Mouse (Mus musculus) CH12.LX (cell line): ENCODE results near the gene Cxadr. TPM values are rescaled to one million over a fixed set of nuclear protein-coding genes. Genes with fewer than 3 reads are reported as not detected.

ENCODE experiments used
- DNase-seq: peaks from one replicate; pipeline ENCODE4 v3.0.0-alpha.2; 2013; ENCODE audit errors: extremely low read depth
- H3K27ac ChIP-seq: 2 replicates; pipeline ENCODE4 v1.5.1; 2012; ENCODE audit warnings: low read depth, mild to moderate bottlenecking, control low read depth, moderate library complexity; ENCODE audit not compliant: insufficient read depth
- H3K27me3 ChIP-seq: replicated peaks from 2 replicates; pipeline ENCODE3; 2012; ENCODE audit warnings: inconsistent platforms
- H3K36me3 ChIP-seq, 2 experiments: replicated peaks in 1 of 2; 2 replicates each; pipeline versions ENCODE3 to v1.6.1; 2012; ENCODE audit warnings: inconsistent platforms in 1 of 2, low read length in 1 of 2, mild to moderate bottlenecking in 1 of 2, mixed read lengths in 1 of 2, moderate library complexity in 1 of 2; ENCODE audit not compliant: control insufficient read depth in 1 of 2, insufficient read depth in 1 of 2
- H3K4me1 ChIP-seq, 2 experiments: 2 replicates each; pipeline ENCODE4 v1.6.1; 2012; ENCODE audit warnings: inconsistent platforms in 1 of 2, moderate library complexity in 1 of 2; ENCODE audit not compliant: insufficient read depth in 2 of 2, control insufficient read depth in 1 of 2
- H3K4me2 ChIP-seq: 2 replicates; pipeline ENCODE4 v1.6.1; 2012; ENCODE audit warnings: low read depth, mild to moderate bottlenecking, control low read depth; ENCODE audit not compliant: poor library complexity, insufficient read depth, severe bottlenecking
- H3K4me3 ChIP-seq, 3 experiments: fragments of 150-350 bp in 1 of 3; sonication (generic) in 1 of 3; replicated peaks in 1 of 3; 2 replicates each; pipeline versions ENCODE3 to v1.5.1; 2011 to 2012; ENCODE audit warnings: low read depth in 2 of 3, low read length in 2 of 3, mild to moderate bottlenecking in 2 of 3, moderate library complexity in 2 of 3, control low read depth in 1 of 3, improper control_type of control experiment in 1 of 3, inconsistent platforms in 1 of 3, mixed read lengths in 1 of 3; ENCODE audit not compliant: poor library complexity in 1 of 3
- H3K79me2 ChIP-seq: replicated peaks from 2 replicates; pipeline ENCODE4 v1.6.1; 2012; ENCODE audit warnings: mild to moderate bottlenecking, moderate library complexity; ENCODE audit not compliant: control insufficient read depth, poor library complexity, insufficient read depth, severe bottlenecking; ENCODE audit errors: extremely low read depth
- H3K9ac ChIP-seq: 2 replicates; pipeline ENCODE4 v1.6.1; 2012; ENCODE audit warnings: low read depth, mild to moderate bottlenecking, control low read depth, moderate library complexity; ENCODE audit not compliant: insufficient read depth
- H3K9me3 ChIP-seq: replicated peaks from 2 replicates; pipeline ENCODE3; 2012; ENCODE audit warnings: low read length, inconsistent platforms, mixed read lengths
- CTCF ChIP-seq, 2 experiments: IDR thresholded peaks in 1 of 2; conservative IDR thresholded peaks in 1 of 2; 2 replicates each; pipeline ENCODE4 v1.5.1; 2011 to 2012; ENCODE audit warnings: low read depth in 2 of 2, low read length in 2 of 2, improper control_type of control experiment in 1 of 2, inconsistent platforms in 1 of 2, mild to moderate bottlenecking in 1 of 2, moderate library complexity in 1 of 2
- HCFC1 ChIP-seq: IDR thresholded peaks from 2 replicates; pipeline ENCODE4 v1.6.1; 2012; ENCODE audit warnings: low read depth, mild to moderate bottlenecking, inconsistent platforms, low read length, improper control_type of control experiment
- IRF4 ChIP-seq: IDR thresholded peaks from 2 replicates; pipeline ENCODE4 v1.6.1; 2014; ENCODE audit warnings: low read depth, mild to moderate bottlenecking, inconsistent platforms, low read length, improper control_type of control experiment
- JUN ChIP-seq: IDR thresholded peaks from 2 replicates; pipeline ENCODE4 v1.6.1; 2011; ENCODE audit warnings: low read depth, mild to moderate bottlenecking, low read length, improper control_type of control experiment, moderate library complexity; ENCODE audit not compliant: insufficient read depth
- MAFK ChIP-seq: IDR thresholded peaks from 2 replicates; pipeline ENCODE4 v1.6.1; 2011; ENCODE audit warnings: low read length, improper control_type of control experiment; ENCODE audit not compliant: insufficient replicate concordance
- MAX ChIP-seq: IDR thresholded peaks from 2 replicates; pipeline ENCODE4 v1.6.1; 2011; ENCODE audit warnings: low read length, improper control_type of control experiment
- MEF2A ChIP-seq: IDR thresholded peaks from 2 replicates; pipeline ENCODE4 v1.6.1; 2014; ENCODE audit warnings: low read depth, mild to moderate bottlenecking, inconsistent platforms, low read length, improper control_type of control experiment, borderline replicate concordance
- NELFE ChIP-seq: IDR thresholded peaks from 2 replicates; pipeline ENCODE4 v1.6.1; 2011; ENCODE audit warnings: low read depth, low read length, improper control_type of control experiment
- PAX5 ChIP-seq: IDR thresholded peaks from 2 replicates; pipeline ENCODE4 v1.6.1; 2012; ENCODE audit warnings: low read length, inconsistent platforms, mixed read lengths
- RCOR1 ChIP-seq: conservative IDR thresholded peaks from 2 replicates; pipeline ENCODE4 v1.6.1; 2012; ENCODE audit warnings: low read depth, mild to moderate bottlenecking, inconsistent platforms, low read length, improper control_type of control experiment
- TCF12 ChIP-seq: IDR thresholded peaks from 2 replicates; pipeline ENCODE4 v1.6.1; 2014; ENCODE audit warnings: low read depth, mild to moderate bottlenecking, inconsistent platforms, low read length, improper control_type of control experiment
- UBTF ChIP-seq: IDR thresholded peaks from 2 replicates; pipeline ENCODE4 v1.6.1; 2012; ENCODE audit warnings: low read depth, mild to moderate bottlenecking, inconsistent platforms, low read length, improper control_type of control experiment, moderate library complexity
- USF2 ChIP-seq: conservative IDR thresholded peaks from 2 replicates; pipeline ENCODE4 v1.6.1; 2011; ENCODE audit warnings: low read depth, low read length, improper control_type of control experiment
- dilution Hi-C: fragments of 300-500 bp; cut with MboI; formaldehyde crosslinking; loops from 2 replicates; pipeline ENCODE4 v1.14.3; 2020; ENCODE audit warnings: low sequenced_read_pairs; ENCODE audit not compliant: extremely low pct_unique_long_range_greater_than_20kb, extremely low pct_ligation_motif_present
- in situ Hi-C: fragments of 300-500 bp; cut with MboI; formaldehyde crosslinking; loops from 3 replicates; pipeline ENCODE4 v1.14.3; 2019; ENCODE audit warnings: low sequenced_read_pairs, low pct_ligation_motif_present, low pct_unique_long_range_greater_than_20kb, mixed read lengths
- polyA plus RNA-seq: library from polyadenylated mRNA; unstranded; fragments of >175 nt; gene quantifications from 2 replicates; pipeline ENCODE4 v1.2.1, GENCODE M21; 2012; ENCODE audit warnings: low read depth; ENCODE audit not compliant: insufficient read length
- total RNA-seq, 2 experiments: library from RNA; depleted of rRNA; stranded (reverse); fragments of 300-350 nt in 1 of 2; fragments of >200 nt in 1 of 2; gene quantifications; 2 replicates each; pipeline ENCODE4 v1.2.3; 2012 to 2014

Gene Cxadr
- total and polyA plus RNA-seq, 3 experiments = 0.76 TPM; not detected in 2

DNA sequence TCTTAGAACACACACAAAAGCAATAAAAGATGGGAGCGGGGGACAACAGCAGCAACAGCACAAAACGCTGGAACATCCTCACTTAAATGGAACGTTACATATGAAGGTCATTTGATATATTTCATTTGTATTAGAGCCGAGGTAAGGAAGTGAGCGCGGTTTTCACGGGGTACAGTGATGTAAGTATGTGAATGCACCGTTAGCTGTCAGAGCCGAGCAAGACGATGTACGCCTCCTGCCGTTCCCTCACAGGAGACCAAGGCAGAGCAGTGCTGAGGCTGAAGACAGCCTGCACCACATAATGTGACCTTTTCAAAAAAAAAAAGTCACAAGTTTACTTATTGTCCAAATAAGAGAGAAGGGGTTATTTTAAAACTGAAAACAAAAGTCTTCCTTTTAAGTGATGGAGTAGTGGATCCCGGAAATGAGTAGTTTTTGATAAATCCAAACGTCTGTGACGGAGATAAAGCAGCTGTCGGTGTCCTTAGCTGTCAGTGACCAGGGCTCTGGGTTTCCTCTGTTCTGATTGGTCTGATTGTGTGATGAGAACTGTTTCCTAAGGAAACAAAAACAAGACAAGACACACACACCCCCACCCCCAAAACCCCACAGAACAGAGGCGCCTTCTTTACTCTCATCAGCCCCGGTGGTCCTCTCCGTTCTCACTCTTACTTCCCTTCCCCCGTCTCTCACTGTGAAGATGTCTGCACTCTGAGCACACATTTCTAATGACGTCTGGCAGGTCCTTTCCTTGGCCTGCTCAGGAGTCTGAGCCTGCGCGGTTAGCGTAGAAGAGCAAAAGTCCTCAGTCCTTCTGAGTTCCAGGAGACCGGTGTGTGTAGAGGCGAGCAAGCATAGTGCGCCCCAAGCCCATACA, 24.9 kb downstream of the Cxadr start:
- Histone ChIP-seq H3K4me3 (no peak overlapping the region), H3K9ac (no peak overlapping the region), H3K79me2 (no peaks in the 10 kb centered on the region), H3K36me3 (no peaks in the 10 kb centered on the region), H3K27ac (no peak overlapping the region), H3K9me3 (no peaks in the 10 kb centered on the region), H3K4me2 (no peak overlapping the region), H3K4me1 (peaks cover 0 to 13% of the 10 kb centered on the region in 2 experiments; a peak in 2 of 4 replicates), H3K27me3 (no peaks in the 10 kb centered on the region)
- DNase-seq = no peak
- TF ChIP-seq MAX (no peak), HCFC1 (no peak), MEF2A (no peak), IRF4 (no peak)
- dilution Hi-C loops = no loop called here
- in situ Hi-C loops = no loop called here

DNA sequence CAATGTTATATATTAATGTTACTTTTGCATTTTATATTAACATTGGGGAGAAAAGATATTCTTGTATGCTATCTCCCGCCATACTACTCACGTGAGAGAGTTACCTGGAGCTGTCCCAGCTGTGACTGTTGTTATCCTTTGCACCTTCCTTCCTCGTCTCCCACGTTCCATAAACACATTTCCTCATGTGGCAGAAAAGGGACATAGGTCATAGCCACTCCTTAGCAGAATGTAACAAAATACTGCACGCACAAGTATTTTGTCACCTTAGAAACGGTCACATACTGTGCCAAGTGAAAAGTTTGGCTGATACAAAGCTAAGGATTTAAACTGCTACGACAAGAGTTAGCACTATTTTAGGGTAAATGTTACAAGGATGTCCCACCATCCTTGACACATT, 26.3 kb downstream of the Cxadr start:
- in situ Hi-C loops = no loop called here
- dilution Hi-C loops = no loop called here

GRCm38 (mm10) chr16:78327999-78328398, 26.7 kb downstream of the Cxadr start:
- DNase-seq = no peak
- Histone ChIP-seq H3K9ac (no peak overlapping the region), H3K79me2 (no peaks in the 10 kb centered on the region), H3K27me3 (no peaks in the 10 kb centered on the region), H3K36me3 (peaks cover 0 to 3% of the 10 kb centered on the region in 2 experiments), H3K4me1 (0 out of 4 replicates have a peak, but pooled peaks cover 0 to 3% of the 10 kb centered on the region in 2 experiments), H3K4me2 (no peak overlapping the region), H3K27ac (no peak overlapping the region), H3K9me3 (no peaks in the 10 kb centered on the region), H3K4me3 (no peak overlapping the region)
- TF ChIP-seq PAX5 (no peak), CTCF (conservative IDR thresholded peaks at IDR 0.05 in 1 of 2, IDR thresholded peaks at IDR 0.05 in 1 of 2; ENCODE audit: low read depth in 2 of 2, low read length in 2 of 2) (no peak), MAFK (no peak), RCOR1 (no peak), USF2 (no peak), UBTF (no peak), NELFE (no peak), TCF12 (no peak)
- in situ Hi-C loops (no loop called here), dilution Hi-C loops (no loop called here)

More for the DNA sequence above, 26.3 kb downstream of the Cxadr start:
- H3K36me3 ChIP-seq = no peaks in the 10 kb centered on the region
- peaks cover 0 to 7% of the 10 kb centered on the region in 2 experiments; a peak in 2 of 4 replicates for H3K4me1 ChIP-seq
- H3K27me3 ChIP-seq = no peaks in the 10 kb centered on the region
- H3K27ac ChIP-seq = no peak overlapping the region
- no peak for TF ChIP-seq JUN
- TF ChIP-seq HCFC1 = no peak
- no peak for DNase-seq
- H3K9ac ChIP-seq = no peak overlapping the region
- no peaks in the 10 kb centered on the region for H3K9me3 ChIP-seq
- no peak overlapping the region for H3K4me2 ChIP-seq
- no peak overlapping the region for H3K4me3 ChIP-seq
- no peaks in the 10 kb centered on the region for H3K79me2 ChIP-seq
